Mouse (Mus musculus) thymus, postnatal 10 days (tissue): Measurements from ENCODE around the gene Hc.

ENCODE experiments used
- DNase-seq, 2 experiments: peaks; one replicate each; pipeline ENCODE4 v3.0.0; 2021; ENCODE audit warnings: low spot score in 2 of 2

The Hc gene

DNA sequence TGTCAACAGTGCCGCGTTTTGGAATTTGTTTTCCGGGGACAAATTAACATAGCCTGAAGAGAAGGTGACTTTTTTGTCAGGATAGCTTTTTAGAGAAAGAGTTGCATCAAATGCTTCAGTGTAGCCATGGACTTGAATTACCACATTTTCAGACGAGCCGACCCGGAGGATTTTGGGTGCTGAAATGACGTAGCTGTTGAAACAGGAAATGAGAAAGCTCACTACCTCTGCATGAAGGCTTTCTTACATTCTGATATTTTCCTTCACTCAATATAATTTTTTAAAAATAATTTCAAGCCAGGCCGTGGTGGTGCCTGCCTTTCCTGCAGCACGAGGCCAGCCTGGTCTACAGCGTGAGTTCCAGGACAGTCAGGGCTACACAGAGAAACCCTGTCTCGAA is 4.0 kb downstream of the Hc start:
- no peak for DNase-seq

DNA sequence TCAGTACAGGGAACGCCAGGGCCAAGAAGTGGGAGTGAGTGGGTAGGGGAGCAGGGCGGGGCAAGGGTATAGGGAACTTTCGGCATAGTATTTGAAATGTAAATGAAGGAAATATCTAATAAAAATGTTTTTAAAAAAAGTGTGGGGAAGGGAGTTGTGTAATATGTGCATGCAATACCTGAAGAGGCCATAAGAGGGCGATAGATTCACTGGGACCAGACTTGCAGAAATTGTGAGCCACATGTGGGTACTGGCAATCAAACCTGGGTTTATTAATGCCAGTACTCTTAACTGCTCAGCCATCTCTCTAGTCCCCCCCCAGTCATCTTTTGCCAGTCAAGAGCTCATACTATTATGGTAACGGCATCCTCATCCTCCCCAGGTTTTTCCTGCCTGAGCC is 12.4 kb downstream of the Hc start:
- DNase-seq: peak in 1 of 2 experiments; percentile 55

DNA sequence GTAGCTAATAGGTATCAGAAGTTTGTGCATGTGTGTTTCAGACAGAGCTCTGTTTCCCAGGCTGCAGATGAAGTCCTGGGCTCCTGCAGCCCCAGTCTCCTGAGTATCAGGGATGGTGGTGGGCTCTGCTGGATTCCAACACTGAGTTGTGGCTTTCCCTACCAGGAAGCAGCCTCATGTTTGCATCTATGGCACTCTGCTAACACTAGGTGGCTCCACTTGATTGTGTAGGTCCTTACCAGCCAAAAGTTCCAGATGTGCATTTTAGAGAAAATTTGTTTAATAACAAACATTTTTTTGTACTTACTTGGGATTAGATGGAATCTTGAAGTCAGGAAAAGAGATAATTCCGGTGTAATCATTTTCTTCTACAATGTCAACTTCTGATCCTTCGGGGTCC is 16.3 kb downstream of the Hc start:
- peak in 1 of 2 experiments; percentile 43 for DNase-seq

DNA sequence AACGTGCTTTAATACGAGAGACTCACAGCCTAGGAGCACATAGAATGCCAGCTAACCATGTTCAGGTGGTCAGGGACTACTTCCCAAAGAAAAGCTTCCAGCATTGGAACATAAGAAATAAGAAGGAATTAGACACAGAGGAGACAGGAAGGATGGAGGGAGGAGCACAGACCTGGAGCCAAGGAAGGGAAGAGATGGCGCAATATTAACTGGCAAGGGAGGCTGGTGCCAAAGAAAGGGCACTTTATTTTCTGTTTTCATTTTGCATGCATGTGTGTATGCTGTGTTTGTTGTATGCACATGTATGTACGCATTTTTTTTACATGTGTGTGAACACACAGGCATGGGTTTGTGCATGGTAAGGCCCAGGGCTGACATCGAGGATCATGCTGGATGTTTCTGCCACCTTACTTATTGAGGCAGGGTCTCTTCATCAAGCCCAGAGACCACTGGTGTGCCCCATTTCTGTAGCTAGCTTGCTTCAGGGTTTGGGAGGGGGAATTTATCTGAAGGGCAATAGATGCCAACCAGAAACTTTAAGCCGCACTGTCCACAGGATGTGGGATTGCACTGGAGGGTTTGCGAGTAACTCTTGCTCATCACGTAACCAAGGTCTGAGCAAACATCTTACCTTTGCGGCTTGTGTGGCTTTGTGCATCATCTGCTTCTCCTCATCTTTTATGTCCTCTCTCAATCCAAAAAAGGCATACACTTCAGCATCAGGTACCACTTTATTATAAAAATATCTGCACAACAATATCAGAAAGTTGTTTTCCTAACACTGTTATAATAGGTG is 22.5 kb downstream of the Hc start:
- no peak for DNase-seq

DNA sequence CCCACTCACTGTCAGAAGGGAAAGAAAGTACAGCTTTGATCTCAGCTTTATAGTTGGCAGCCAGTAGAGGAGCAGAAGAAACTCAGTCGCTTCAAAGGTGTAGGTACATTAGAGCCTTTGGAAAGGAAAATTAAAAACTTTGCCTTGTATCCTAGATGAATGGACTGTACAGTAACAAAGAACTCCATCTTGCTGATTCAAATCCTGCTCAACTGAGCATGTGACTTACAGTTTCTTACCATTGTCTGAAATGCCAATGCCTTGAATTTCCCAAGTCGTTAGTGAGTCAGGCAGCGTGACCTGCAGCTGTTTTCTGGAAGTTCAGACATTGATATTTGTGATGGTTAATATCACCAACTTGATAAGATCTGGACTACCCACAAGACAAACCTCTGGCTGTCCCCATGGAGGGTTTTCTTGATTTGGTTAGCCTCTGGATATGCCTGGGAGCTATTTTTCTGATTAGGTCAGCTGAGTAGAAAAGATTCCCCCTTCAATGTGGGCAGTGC is 36.5 kb downstream of the Hc start:
- no peak for DNase-seq

DNA sequence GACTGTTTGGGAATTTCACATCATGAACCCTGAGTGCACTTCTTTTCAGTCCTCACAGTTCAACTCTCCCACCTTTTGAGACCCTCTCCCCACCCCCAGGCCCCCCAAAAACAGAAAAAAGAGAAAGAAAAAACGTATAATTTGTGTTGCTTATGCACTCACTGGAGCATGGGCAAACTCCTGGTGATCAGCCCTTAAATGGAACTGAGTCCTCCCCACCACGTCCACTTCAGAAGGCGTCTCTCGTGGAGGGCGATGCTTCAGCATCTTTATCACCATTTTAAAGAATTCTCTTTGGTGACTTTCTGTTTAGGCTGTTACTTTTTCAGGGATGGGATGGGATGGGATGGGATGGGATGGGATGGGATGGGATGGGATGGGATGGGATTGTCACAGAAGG is 39.4 kb downstream of the Hc start:
- DNase-seq: no peak

DNA sequence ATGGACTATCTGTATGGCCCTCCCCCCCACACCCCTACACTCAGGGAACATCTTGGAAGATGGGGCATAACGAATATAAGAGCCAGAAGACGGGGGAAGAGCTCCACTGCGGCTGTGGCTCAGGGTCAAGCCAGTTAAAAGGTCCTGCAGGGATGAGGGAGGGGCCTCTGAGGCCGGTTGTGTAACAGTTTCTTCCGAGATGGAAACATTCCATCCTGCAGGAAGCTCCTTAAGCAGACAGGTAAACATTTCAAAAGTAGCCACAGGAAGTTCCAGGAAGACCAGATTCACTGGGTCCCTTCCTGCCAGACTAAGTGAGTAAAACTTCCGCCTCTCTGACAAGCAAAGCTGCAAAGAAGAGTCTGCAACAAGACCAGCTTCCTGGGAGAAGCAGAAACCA is 45.4 kb downstream of the Hc start:
- DNase-seq: no peak

DNA sequence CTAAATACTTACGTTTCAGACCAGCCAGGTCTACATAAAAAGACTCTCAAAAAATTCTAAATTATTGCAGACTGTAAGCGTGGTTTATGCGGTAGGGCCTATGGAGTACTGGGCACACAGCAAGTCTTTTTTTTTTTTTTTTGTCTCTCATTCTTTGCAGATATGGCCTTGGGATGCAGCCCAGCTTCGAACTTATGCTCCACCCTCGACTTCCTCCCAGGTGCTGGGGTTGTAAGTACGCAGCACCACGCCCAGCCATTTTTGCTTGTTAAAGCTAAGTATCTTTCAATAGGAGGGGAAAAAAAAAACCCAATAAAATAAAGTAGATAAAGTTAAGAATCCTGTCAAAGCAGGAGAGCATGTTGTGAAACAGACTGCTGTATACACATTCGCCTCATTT is 49.6 kb downstream of the Hc start:
- no peak for DNase-seq

DNA sequence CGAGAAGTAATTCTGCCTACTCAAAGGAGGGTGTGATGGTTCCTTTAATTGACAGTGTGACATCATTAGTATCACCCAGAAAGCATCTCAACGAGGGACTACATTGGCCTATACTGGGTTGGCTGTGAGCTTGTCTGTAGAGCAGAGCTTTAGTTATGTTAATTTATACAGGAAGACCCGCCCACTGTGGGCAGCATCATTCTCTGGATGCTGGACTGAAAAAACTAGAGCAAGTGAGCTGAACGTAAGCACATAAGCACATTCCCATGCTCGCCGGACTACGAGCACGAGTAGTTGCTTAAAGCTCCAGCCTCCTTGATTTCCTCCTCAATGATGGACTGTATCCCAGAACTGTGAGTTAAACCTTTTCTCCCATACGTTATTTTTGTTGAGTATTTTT is 62.3 kb downstream of the Hc start:
- no peak for DNase-seq

DNA sequence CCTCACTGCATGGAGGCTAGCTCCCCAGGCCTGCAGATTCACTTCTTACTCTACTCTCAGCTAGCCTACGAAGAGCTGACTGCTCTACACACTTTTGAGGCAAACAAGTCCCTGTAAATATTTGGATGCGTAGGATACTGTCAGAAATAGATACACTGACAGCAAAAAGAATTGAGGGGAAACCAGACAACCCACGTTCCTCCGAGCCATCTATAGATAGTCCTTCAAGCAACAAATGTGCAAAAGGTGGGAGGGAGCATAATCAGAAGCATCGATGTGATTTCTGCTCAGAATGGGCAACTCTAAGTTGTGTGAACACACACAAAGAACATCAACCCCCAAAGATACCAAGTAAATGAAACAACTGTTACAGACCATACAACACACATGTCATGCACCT is 64.7 kb downstream of the Hc start:
- DNase-seq: no peak

DNA sequence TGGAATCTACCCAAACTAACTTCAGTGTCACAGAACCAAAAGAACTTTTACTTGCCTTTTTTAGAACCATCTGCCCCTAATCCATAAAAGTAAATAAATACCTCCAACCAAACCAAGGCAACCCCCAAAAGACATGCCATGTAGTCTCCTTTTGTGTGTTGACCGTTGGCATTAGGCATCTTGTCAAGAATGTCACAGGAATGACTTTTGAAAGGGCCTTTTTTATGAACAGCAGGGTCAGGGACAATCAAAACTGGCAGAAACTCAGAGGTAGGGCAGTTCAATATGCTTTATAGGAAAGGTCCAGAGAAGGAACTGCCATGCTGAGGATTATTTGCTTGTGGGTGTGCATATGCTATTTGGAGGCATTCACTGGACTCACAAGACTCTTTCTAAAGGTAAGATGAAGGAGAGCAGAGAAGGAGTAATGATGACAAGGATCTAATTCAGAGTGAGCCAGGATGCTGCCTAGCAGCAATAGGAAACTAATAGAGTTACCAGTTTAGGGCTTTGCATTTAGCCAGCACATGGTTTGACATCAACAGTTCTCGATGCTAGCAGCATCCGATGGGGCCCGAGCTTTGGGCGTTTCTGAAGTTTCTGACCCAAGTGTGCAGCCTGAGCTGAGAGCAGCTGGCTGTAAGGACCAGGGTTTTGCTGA is 67.4 kb downstream of the Hc start:
- DNase-seq: no peak

DNA sequence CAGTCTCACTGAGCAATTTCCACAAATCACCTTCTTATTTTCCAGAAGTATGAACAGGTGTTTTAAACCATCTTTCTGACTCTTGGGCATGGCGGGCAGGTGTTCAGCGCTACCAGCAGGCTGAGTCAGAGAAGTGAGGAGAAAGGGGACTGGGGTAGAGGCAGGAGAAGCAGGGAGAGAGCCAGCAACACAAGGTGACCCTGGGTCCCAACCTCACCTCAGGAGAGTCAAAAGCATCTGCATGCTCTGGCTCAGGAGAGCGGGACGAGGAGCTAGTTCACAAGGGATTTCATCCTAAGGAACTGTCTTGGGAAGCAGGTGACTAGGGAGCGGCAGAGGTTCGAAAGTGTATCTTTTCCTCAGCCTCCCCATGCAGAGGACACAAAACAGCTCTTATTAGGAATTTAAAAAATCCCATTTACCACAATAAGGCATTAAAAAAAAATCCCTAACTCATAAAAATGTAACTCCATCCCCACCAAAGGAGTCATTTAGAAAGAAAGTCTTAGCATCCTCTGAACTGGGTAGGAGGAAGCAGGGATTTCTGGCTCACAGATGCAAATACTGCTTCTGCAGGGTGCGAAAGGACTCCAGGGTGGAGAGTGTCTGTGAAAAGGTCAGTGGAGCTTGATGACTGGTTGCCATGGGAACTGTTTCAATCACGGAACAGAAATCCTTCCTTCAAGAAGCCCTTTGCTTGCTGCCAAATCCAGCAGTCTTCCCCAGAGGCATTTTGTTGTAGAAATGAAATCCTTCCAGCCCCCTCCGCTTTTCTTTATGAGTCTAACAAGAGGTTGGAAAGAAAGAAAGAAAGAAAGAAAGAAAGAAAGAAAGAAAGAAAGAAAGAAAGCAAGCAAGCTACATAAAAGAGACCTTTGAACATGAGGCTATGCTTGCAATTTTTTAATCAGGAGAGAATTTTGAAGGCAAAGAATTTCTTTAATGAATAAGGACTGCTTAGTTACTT is 68.2 kb downstream of the Hc start:
- DNase-seq: no peak

DNA sequence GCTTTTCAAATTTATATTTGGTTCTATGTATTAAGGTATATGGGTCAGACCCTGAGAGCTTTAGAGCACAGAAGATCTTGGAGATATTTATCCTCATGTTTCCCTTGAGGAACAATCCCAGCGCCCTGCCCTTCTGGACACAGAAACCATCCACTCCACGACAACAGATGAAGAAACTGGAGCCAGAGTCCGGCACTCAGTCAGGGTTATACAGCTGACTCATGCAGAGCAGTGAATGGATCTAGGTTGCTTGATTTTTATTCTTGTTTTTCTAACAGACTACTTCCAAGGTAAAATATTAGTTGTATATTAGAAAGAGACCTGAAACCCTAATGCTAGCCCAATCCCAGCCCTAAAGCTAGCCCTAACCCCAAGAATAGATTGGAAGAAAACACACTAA is 69.3 kb downstream of the Hc start:
- DNase-seq: no peak

DNA sequence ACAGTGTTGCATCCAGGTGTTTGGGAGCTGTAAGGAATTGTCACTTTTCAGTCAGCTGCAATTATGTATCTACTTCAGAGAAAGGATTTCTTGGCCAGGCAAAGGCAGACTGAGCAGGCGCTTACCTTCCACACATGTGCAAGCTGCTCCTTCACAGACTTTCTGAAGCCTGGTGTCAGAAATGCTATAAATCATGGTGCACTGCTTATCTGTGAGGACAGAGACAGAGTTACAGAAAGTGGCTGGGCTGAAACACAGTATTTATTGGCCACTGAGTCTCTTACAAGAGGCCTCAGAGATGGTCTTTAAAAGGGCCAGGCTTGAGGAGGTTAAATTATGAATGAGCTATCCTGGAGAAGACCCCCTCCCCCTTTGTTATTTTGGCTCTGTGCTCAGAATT is 71.5 kb downstream of the Hc start:
- no peak for DNase-seq

DNA sequence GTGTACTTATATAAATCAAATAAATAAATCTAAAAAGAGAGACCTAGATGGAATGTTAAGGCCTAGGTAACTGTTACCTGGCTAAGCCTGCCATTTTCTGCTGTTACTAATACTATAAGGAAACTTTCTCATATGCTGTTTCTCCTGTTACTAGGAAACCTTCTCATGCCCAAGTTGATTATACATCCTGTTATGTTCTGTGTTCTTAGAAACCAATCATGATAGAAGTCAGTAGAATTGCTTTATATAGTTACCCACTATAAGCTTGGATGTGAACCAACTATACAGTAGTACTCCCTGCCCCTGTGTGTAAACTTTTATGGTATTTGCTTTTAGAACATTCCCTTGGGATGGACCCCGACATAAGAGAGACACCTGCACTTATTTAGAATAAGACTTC is 73.6 kb downstream of the Hc start:
- no peak for DNase-seq

DNA sequence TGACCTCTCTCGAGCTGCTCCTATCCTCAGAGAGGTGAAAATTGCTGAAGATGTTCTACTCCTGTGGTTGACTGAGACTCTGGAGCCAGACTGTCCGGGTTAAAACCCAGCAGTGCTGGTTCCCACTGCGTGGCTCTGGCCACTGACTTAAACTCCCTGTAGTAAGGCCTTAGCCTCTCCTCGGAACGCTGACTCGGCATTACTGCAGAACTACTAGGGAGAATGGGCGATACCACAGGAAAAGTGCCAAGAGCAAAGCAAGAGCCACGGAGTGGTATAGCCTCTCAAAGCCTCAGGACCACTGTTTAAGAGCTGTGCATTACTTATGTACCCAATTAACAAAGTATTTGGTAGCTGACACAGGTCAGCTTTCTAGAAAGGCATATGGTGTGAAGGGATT is 76.4 kb downstream of the Hc start:
- DNase-seq: no peak

DNA sequence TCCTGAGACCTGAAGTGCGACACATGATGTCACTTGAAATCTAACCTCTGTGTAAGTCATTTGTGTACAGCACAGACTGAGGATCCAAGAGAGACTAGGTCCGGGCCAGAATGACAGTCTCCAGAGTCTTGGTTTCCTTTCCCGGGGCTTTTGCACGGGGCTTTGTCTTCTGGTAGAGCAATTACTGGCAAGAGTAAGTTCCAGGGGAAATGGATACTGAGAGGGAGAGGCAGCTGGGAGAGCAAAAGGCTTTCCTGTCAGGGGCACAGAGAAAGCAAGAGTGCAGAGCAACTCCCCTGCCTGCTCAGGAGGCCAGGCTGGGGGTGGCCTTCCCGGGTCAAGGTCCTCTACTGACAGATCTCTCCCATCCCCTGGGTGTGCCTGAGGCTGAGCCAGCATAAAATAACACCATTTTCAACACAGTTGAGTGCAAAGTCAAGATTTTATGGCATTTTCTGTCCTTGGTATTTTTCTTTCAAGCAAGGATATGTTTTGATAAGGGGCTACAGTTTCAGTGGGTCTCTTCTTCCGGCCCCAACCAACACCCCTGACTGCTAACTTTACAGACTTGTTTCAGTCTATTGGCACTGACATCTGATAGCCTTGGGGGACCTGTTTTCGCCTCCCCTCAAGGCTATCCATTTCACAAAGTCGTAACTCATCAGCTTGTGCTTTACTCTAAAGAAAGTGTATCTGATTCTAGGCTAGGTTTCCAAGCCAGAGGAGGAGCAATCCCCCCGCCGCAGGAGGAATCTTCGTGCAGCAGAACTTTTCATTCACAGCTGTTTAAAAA is 78.1 kb downstream of the Hc start:
- no peak for DNase-seq

DNA sequence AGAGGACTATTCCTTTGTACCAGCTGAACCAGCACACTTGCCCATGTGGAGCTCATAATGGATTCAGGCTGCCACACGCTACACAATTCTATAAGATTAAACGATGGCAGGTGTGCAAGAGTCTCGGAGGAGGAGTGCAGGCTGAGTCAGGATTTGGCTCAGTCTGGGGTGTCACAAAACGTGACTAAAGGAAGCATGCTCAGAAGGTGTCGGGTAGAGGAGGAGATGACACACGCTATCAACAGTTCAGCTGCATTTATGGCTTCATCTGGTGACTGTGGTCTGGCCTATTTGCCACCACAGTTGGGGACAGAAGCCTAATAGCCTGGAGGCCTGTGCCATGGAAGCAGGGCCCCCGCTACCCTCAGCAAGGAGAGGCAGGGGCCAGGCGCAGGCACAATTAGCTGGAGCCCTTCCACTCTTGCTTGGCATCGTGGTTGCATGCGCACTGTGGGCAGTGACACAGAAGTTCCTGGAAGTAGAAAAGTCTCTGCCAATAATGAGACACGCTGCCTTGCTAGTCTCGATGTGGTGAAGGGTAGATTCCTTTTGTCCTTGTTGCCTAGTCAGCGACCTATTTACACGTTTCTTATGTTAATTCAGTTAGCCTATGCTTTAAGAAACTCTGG is 79.0 kb downstream of the Hc start:
- DNase-seq: no peak

DNA sequence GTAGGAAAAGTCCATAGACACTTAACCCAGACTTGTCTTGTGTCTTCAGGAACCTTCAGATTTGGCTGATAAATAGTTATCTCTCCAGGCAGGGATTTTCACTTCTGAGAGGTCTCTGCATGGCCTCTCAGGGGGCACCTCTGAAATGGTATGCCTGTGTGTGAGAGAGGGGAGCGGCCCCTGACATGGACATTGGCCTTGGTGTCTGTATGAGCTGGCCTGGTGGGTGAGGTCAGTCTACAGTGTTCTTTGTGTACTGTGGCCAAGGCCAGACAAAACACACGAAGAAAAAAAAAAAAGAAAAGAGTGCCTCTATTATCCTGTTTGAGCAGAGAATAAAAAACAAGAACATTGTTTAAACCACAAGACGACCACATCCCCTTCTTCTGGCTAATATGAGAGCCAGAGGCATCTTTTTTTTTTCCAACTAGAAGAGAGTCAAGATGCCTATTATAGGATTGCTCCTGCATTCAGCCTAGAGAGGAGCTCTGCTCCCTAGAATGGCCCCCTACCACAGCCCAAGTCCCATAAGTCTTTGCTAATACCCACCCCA is 81.7 kb downstream of the Hc start:
- DNase-seq: no peak

DNA sequence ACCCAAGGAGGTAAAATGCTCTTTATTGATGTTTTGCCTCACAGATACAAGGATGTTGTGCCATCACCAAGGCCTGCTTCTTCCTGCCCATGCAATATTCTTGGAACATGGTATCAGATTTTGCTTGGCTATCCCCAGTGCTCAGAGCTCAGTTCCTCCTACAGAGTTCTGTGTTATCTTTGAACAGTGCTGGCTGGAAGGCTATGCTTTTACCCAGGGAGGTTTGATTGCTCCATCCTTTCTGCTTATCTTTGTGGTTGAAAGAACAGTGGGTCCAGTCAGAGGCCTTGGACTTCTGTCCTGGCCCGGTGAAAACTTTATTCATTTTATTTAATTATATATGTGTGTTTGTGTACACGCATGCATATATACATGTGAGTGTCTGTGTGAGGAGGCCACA is 83.0 kb downstream of the Hc start:
- no peak for DNase-seq
